Mouse (Mus musculus) testis, adult 2 months (tissue): ENCODE measurements around the gene Hoxb7.

ENCODE experiments used
- CTCF ChIP-seq: fragments of 200-500 bp; IDR thresholded peaks from 2 replicates; pipeline ENCODE4 v1.5.1; 2012; ENCODE audit warnings: low read depth, mild to moderate bottlenecking, inconsistent platforms, low read length, moderate library complexity; ENCODE audit not compliant: control insufficient read depth, insufficient read depth, insufficient replicate concordance
- POLR2A ChIP-seq: fragments of 200-500 bp; IDR thresholded peaks from 2 replicates; pipeline ENCODE4 v1.6.1; 2012; ENCODE audit warnings: low read depth, mild to moderate bottlenecking, inconsistent platforms, low read length, moderate library complexity; ENCODE audit not compliant: control insufficient read depth

- TF ChIP-seq CTCF, result no peak
- TF ChIP-seq POLR2A, result no peak
Measured at GRCm38 (mm10) chr11:96286739-96287385, 439 bp downstream of the Hoxb7 start.
